Mouse (Mus musculus) neural tube, embryonic 13.5 days (tissue): Measurements from ENCODE around the gene Hnf4a. TPM values are rescaled to one million over a fixed set of nuclear protein-coding genes. Genes with fewer than 3 reads are reported as not detected.
"Not testable (repeated sequence)": the region's sequence is repeated elsewhere in the genome, so short reads cannot be mapped to it uniquely, and the experiment has no call there.

Experiments used
- ATAC-seq: fragments of 200-750 bp; cut with Nextera tagmentation; 2 replicates; pipeline ENCODE4 v1.8.0; 2017; ENCODE audit warnings: low read depth, mild to moderate bottlenecking, moderate TSS enrichment, moderate library complexity
- H3K27ac ChIP-seq: fragments of 300-500 bp; sonication (generic); replicated peaks from 2 replicates; pipeline ENCODE4 v1.5.1; 2015; ENCODE audit warnings: moderate library complexity, mild to moderate bottlenecking, inconsistent platforms
- H3K27me3 ChIP-seq: fragments of 300-500 bp; sonication (generic); 2 replicates; pipeline ENCODE4 v1.6.1; 2015; ENCODE audit warnings: mild to moderate bottlenecking, inconsistent platforms
- H3K36me3 ChIP-seq: fragments of 300-500 bp; sonication (generic); 2 replicates; pipeline ENCODE4 v1.6.1; 2015; ENCODE audit warnings: mild to moderate bottlenecking, inconsistent platforms
- H3K4me1 ChIP-seq: fragments of 300-500 bp; sonication (generic); replicated peaks from 2 replicates; pipeline ENCODE4 v1.6.1; 2015; ENCODE audit warnings: inconsistent platforms
- H3K4me2 ChIP-seq: fragments of 300-500 bp; sonication (generic); 2 replicates; pipeline ENCODE4 v1.6.1; 2015; ENCODE audit warnings: inconsistent platforms, mild to moderate bottlenecking, moderate library complexity
- H3K4me3 ChIP-seq: fragments of 300-500 bp; sonication (generic); 2 replicates; pipeline ENCODE4 v1.5.1; 2015; ENCODE audit warnings: mild to moderate bottlenecking, inconsistent platforms
- H3K9ac ChIP-seq: fragments of 300-500 bp; sonication (generic); 2 replicates; pipeline ENCODE4 v1.6.1; 2015; ENCODE audit warnings: moderate library complexity, mild to moderate bottlenecking, inconsistent platforms
- H3K9me3 ChIP-seq: fragments of 300-500 bp; sonication (generic); 2 replicates; pipeline ENCODE4 v1.6.1; 2016; ENCODE audit warnings: inconsistent platforms
- WGBS: fragments of 180-500 bp; shearing (Covaris S2); methylation state at CpG from one replicate; pipeline ENCODE4 v1.1.7; 2015; 5-methylcytosine and 5-hydroxymethylcytosine counted together
- polyA plus RNA-seq: library from polyadenylated mRNA; unstranded; fragments of >200 nt; fragmentation: Nextera tagmentation; extraction: Ambion mirVana; gene quantifications from 2 replicates; pipeline ENCODE4 v1.2.1, GENCODE M21; 2015

Hnf4a gene
- polyA plus RNA-seq = not detected in 2 replicates

DNA sequence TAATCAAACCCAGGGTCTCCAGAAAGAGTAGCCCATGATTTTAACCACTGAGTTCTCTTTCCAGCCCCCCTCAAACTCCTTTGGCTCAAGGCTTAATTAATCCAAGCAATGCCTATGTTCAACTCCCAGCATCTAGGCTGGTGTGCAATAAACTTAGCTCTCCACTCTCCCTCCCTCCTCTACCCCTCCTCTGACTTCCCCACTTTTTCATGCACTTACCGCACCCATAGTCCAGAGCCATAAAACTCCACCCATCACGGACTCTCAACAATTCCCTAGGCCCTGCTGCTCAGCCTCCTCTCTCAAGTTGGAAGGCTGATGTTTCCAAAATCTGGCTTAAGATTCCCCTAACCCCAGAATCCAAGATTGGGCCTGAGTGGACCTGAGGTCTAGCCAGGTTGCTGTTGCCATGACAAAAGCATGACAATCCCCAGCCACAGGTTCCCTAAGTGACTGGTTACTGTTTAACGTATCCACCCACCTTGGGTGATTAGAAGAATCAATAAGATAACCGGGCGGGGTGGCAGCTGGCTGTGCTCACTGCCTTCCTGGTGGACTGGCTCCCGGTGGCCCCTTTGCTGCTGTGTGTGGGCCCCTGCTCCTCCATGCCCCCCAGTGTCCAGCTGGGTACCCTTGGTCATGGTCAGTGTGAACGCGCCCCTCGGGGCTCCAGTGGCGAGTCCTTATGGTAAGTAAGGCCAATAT, at the start of gene Hnf4a:
TSS of gene Hnf4a (plus strand) at position 509 of the 705 bp plus-strand sequence.
- no peak within 1 kb of the TSS for H3K4me3 ChIP-seq
- no peaks in the 10 kb centered on the region for H3K9me3 ChIP-seq
- no peak within 1 kb of the TSS for H3K4me2 ChIP-seq
- H3K27me3 ChIP-seq = no peaks in the 10 kb centered on the region
- H3K27ac ChIP-seq = no peak within 1 kb of the TSS
- no peaks in the 10 kb centered on the region for H3K36me3 ChIP-seq
- H3K9ac ChIP-seq = no peak within 1 kb of the TSS
- ATAC-seq = no peak
- H3K4me1 ChIP-seq = no peaks in the 10 kb centered on the region
- 69% methylated on average over 10 of the region's 10 CpGs for WGBS

DNA sequence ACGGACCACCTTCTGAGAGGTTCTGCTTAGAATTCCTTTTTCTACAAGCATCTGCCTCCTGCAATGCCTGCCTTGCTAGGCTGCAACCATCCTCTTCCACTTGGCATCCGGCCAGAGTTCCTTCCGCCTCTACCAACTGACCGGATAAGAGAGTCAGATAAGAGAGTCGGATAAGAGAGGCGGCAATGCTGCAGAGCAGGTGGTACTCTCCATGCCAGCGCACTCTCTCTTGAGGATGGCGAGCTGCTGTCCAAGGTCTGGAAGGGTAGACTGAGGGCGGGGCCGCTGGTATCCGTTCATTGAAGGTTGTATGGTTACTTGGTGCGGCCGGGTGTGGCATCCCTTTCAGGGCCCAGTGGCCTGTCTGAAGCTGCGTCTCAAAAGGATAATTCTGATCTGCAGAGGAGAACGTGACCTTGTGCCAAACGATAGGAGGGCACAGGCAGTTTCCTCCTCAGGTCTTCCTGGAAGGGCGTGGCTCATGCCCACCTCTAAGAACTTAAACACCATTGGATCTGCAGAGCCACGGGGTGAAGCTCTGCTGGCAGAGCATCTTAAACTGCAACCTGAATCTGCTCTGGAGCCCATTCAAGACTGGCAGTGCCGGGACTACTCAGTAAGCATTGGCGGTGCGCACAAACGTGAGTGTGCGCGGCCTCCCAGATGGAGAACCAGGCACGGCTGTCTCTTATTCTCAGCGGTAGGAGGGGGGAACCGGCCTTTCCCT, 47.9 kb upstream of the Hnf4a start:
- H3K4me1 ChIP-seq = peaks cover 16% of the 10 kb centered on the region
- H3K9ac ChIP-seq = peak overlapping the region; percentile 49
- H3K4me3 ChIP-seq = 0 out of 2 replicates have a peak overlapping the region, but pooled peaks have one; percentile 2
- peak overlapping the region; percentile 34 for H3K4me2 ChIP-seq
- ATAC-seq = 0 out of 2 replicates have a peak, but pooled peaks have one; percentile 4
- WGBS = 51% methylated on average over 27 of the region's 27 CpGs
- peak overlapping the region; percentile 18; the same call in 1 of the 2 replicates for H3K27ac ChIP-seq
- H3K9me3 ChIP-seq = no peaks in the 10 kb centered on the region
- peaks cover 4% of the 10 kb centered on the region; the same call in 1 of the 2 replicates for H3K27me3 ChIP-seq
- peaks cover 21% of the 10 kb centered on the region for H3K36me3 ChIP-seq

DNA sequence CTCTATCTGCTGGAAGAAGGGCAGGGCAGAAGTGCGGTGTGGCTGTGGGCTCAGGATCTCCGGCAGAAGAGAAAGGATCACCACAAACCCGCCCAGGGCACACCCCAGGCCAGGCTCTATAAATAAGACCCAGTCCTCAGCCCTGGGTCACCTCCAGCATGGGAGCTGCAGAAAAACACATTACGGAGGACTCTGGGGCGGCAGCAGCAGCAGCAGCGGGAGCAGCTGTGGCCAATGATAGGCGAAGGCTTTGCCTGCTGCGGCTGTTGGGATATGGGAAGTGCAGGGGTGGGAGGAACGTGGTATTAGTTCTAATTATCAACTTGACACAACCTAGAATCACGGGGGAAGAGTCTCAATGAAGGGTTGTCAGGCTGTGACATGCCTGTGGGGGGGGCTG, 47.2 kb upstream of the Hnf4a start:
- H3K4me3 ChIP-seq = peak overlapping the region; percentile 2; the same call in 1 of the 2 replicates
- peak; percentile 62 for ATAC-seq

DNA sequence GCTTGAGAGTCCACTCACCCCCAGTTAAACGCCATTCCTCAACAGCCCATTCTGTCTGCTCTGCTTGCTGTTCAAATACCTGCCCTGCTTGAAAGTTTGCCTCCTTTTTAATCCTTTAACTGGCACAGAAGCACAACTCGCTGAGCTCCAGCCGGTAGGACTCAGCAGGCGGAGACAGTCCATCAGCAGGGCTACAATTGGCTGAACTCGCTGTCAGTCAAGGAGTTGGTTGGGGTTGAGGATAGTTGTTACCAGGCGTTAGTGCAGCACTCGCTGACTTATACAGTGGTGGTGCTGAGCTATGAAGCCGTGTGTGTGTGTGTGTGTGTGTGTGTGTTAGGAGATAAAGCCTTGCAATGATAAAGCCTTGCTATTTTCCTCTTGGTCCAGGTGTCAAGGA, 46.0 kb upstream of the Hnf4a start:
- Histone ChIP-seq H3K4me2 (no peak overlapping the region), H3K36me3 (peaks cover 9% of the 10 kb centered on the region), H3K27ac (no peak overlapping the region), H3K9ac (no peak overlapping the region), H3K27me3 (peaks cover 4% of the 10 kb centered on the region; the same call in 1 of the 2 replicates), H3K4me3 (no peak overlapping the region), H3K4me1 (peaks cover 16% of the 10 kb centered on the region), H3K9me3 (no peaks in the 10 kb centered on the region)
- WGBS = 93% methylated on average over 8 of the region's 8 CpGs
- no peak for ATAC-seq

More for the DNA sequence above, 47.2 kb upstream of the Hnf4a start:
- Histone ChIP-seq H3K9me3 (no peaks in the 10 kb centered on the region), H3K36me3 (peaks cover 14% of the 10 kb centered on the region), H3K9ac (peak overlapping the region; percentile 49), H3K4me2 (peak overlapping the region; percentile 34), H3K27me3 (peaks cover 4% of the 10 kb centered on the region; the same call in 1 of the 2 replicates), H3K4me1 (peaks cover 16% of the 10 kb centered on the region), H3K27ac (peak overlapping the region; percentile 18; the same call in 1 of the 2 replicates)
- WGBS = 31% methylated on average over 10 of the region's 10 CpGs

DNA sequence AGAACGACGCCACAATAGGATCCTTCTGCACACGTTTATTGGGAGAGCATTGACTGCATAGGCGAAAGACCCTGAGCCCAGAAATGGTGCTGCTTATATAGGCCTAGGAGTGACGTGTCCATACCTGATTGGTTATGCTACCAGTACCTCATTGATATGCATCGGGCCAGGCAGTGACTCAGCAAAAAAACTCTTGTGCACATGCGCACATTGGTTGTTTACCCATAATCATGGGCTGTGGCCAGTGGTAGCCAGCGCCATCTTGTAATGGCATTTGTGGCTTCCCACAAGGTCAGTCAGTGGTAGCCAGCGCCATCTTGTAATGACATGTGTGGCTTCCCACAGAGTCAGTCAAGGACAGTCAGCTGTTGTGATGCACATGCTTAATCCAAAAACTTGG, 45.3 kb upstream of the Hnf4a start:
- not testable (repeated sequence) for ATAC-seq
- 94% methylated on average over 9 of the region's 9 CpGs for WGBS

DNA sequence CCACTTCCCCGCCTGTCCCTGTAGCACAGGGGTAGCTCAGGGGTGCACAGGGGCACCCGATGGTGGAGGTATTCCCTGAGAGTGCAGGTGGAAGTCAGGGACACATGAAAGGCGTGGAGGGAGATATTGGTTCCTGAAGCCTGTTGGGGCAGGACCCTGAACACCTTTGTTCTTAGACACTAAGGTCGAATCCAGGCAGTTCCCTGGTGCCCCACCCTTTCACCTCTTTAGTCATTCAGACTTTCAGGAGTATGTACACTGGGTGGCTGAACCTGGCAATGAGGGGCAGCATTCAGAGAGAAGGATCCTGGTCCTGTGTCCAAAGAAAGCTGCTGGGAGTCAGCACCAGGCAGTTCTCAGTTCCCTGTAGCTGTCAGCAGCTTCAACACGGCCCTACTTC, 44.2 kb upstream of the Hnf4a start:
- Histone ChIP-seq H3K27me3 (peaks cover 4% of the 10 kb centered on the region; the same call in 1 of the 2 replicates), H3K9ac (no peak overlapping the region), H3K9me3 (no peaks in the 10 kb centered on the region), H3K4me2 (no peak overlapping the region), H3K36me3 (peaks cover 16% of the 10 kb centered on the region; the same call in 1 of the 2 replicates), H3K27ac (no peak overlapping the region), H3K4me1 (peaks cover 16% of the 10 kb centered on the region), H3K4me3 (no peak overlapping the region)
- WGBS = 85% methylated on average over 5 of the region's 5 CpGs
- no peak for ATAC-seq

More for the DNA sequence above, 45.3 kb upstream of the Hnf4a start:
- not testable (repeated sequence) for H3K36me3 ChIP-seq, H3K27me3 ChIP-seq, H3K27ac ChIP-seq, H3K4me3 ChIP-seq, H3K4me2 ChIP-seq, H3K9ac ChIP-seq, H3K9me3 ChIP-seq
- peaks cover 16% of the 10 kb centered on the region for H3K4me1 ChIP-seq

DNA sequence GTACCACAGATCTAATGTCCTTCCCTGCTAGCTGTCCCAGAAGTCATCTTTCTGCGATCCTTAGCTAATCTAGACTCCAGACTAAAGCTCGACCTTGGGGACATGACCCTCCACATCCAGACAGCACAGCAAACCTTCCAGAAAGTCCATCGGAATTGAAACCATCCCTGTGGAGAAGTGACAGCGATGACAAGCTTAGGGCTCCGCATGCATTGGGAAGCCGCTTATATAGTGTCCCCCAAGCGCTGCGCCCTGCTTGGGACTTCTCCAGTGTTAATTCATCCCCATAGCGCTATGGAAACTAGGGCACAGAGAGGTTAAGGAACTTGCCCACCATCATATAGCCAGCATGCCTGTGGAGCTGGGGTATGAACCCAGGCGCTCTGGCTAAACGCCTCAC, 43.8 kb upstream of the Hnf4a start:
- Histone ChIP-seq H3K9me3 (no peaks in the 10 kb centered on the region), H3K9ac (no peak overlapping the region), H3K4me1 (peaks cover 16% of the 10 kb centered on the region), H3K4me3 (no peak overlapping the region), H3K27ac (no peak overlapping the region), H3K4me2 (no peak overlapping the region), H3K27me3 (peaks cover 4% of the 10 kb centered on the region; the same call in 1 of the 2 replicates), H3K36me3 (peaks cover 19% of the 10 kb centered on the region)
- WGBS = 82% methylated on average over 11 of the region's 11 CpGs
- no peak for ATAC-seq

DNA sequence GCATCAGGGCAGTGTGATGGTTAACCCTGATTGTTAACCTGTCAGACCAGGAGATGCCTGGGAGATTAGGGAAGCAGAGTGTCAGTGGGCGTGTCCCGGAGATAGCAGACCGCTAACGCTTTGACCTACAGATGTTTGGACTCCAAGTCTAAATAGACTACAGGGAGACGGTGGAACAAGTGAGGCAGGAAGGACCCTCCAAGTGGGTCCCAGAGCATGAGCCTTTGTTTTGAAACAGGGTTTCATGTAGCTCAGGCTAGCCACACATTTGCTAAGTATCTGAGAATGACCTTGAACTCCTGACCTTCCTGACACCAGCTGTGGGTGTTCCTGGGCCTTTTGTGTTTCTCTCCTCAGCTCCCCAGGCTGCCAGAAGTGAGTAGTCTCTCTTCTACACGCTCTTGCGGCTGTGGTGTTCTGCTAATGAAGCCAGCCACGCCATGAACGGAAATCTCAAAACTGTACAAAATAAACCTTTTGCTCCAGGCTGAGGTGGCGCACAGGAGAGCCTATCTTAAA, 43.3 kb upstream of the Hnf4a start:
- no peak overlapping the region for H3K4me3 ChIP-seq
- no peak overlapping the region for H3K9ac ChIP-seq
- no peak overlapping the region for H3K4me2 ChIP-seq
- WGBS = 75% methylated on average over 10 of the region's 10 CpGs
- H3K9me3 ChIP-seq = no peaks in the 10 kb centered on the region
- no peak overlapping the region for H3K27ac ChIP-seq
- H3K4me1 ChIP-seq = peaks cover 15% of the 10 kb centered on the region
- no peak for ATAC-seq
- H3K36me3 ChIP-seq = peaks cover 25% of the 10 kb centered on the region
- peaks cover 2% of the 10 kb centered on the region; the same call in 1 of the 2 replicates for H3K27me3 ChIP-seq

DNA sequence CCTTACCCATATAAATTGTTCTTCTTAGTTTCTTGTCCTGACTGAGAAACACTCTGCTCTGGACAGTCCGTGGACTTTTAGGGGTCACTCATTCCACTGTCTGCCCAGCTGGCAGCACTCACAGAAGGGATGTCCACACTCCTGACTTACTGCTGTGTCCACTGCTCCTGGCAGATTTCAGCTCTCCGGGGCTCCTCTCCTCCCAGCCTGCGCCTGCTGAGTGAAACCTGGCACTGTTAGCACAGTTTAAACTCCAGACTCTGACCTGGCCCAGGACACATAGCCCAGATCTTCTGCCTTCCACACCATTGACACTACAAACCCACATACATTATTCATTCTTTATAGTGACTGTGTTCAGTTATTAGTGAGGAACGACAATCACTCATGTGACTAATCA, 42.6 kb upstream of the Hnf4a start:
- H3K27me3 ChIP-seq = no peaks in the 10 kb centered on the region
- H3K4me1 ChIP-seq = peaks cover 8% of the 10 kb centered on the region
- no peak overlapping the region for H3K9ac ChIP-seq
- no peak overlapping the region for H3K27ac ChIP-seq
- no peaks in the 10 kb centered on the region for H3K9me3 ChIP-seq
- no peak overlapping the region for H3K4me3 ChIP-seq
- no peak for ATAC-seq
- no peak overlapping the region for H3K4me2 ChIP-seq
- peaks cover 31% of the 10 kb centered on the region for H3K36me3 ChIP-seq
- 72% methylated on average over 4 of the region's 4 CpGs for WGBS

DNA sequence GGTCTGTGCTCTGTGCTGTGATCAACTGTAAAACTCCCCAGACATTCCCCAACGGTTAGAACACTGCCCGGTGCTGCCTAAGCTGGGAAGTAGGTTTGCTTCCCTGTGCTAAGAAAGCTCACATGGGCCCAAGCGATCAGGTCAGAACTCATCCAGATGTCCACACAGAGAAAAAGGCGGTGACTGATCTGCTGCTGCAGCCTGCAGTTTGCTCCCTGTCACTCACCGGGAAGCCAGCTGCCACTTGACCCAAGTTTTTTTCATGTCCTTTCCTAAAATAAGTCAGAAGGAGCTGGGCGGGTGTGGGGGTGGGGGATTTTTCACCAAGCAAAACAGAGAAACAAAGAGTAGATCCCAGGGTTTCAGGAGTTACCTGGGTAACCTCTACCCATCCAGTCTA, 42.0 kb upstream of the Hnf4a start:
- ATAC-seq = no peak
- Histone ChIP-seq H3K4me1 (peaks cover 3% of the 10 kb centered on the region; the same call in 1 of the 2 replicates), H3K36me3 (peaks cover 37% of the 10 kb centered on the region), H3K4me3 (no peak overlapping the region), H3K9me3 (no peaks in the 10 kb centered on the region), H3K27ac (no peak overlapping the region), H3K4me2 (no peak overlapping the region), H3K9ac (no peak overlapping the region), H3K27me3 (no peaks in the 10 kb centered on the region)
- 76% methylated on average over 6 of the region's 6 CpGs for WGBS

DNA sequence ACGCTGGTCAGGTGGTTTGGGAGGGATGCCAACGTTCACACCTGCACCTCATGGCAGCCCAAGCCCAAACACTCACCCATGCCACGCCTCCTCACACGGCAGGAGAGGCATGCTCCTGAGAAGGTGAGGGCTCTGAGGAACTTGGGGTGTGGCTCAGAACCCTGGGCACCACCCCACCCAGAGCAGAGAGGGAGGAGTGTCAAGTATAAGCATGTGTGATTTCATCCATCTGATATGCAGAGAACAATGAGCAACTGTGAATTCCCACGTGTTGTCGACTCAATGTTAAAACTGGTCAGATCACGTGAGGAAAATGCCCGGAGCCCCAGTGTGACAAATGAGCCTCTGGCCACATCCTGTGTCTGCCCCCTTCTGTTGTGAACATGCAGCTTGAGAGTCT, 39.8 kb upstream of the Hnf4a start:
- ATAC-seq = no peak
- Histone ChIP-seq H3K9ac (no peak overlapping the region), H3K4me2 (no peak overlapping the region), H3K9me3 (no peaks in the 10 kb centered on the region), H3K4me3 (no peak overlapping the region), H3K36me3 (peaks cover 41% of the 10 kb centered on the region), H3K27ac (no peak overlapping the region), H3K4me1 (peaks cover 9% of the 10 kb centered on the region), H3K27me3 (no peaks in the 10 kb centered on the region)
- WGBS = 85% methylated on average over 8 of the region's 8 CpGs

DNA sequence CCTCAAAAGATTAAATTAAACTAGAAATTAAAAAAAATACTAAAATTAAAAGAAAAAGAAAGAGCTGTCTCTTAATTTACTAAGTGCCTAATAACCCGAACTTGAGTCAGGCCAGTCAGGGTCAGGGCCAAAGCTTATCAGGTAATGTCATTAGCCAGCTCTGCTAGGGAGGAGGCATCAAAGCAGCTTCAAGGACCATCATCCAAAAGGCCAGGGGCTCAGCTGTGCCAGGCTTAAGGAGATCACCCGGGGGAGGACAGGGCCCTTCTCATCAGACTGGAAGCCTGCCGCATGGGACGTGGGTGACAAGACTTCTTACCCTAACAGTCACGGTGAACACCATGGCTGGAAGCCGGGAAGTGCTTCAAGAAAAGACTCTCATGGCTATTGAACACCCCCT, 39.0 kb upstream of the Hnf4a start:
- Histone ChIP-seq H3K4me2 (no peak overlapping the region), H3K4me1 (peaks cover 11% of the 10 kb centered on the region), H3K4me3 (no peak overlapping the region), H3K36me3 (peaks cover 41% of the 10 kb centered on the region), H3K27me3 (no peaks in the 10 kb centered on the region), H3K9me3 (no peaks in the 10 kb centered on the region), H3K27ac (no peak overlapping the region), H3K9ac (no peak overlapping the region)
- WGBS = 87% methylated on average over 6 of the region's 6 CpGs
- ATAC-seq = no peak
